Mouse (Mus musculus) small intestine, adult 2 months (tissue): ENCODE data around the gene Pqbp1. TPM values are rescaled to one million over a fixed set of nuclear protein-coding genes. Genes with fewer than 3 reads are reported as not detected.

Source experiments
- H3K27ac ChIP-seq: fragments of 200-500 bp; 2 replicates; pipeline ENCODE4 v1.5.1; 2012; ENCODE audit warnings: low read depth, low read length, control low read depth, inconsistent platforms; ENCODE audit not compliant: insufficient read depth
- H3K27me3 ChIP-seq: fragments of 200-500 bp; 2 replicates; pipeline ENCODE4 v1.6.1; 2012; ENCODE audit warnings: mild to moderate bottlenecking, moderate library complexity, low read length, inconsistent platforms; ENCODE audit not compliant: control insufficient read depth, insufficient read depth
- H3K36me3 ChIP-seq: fragments of 200-500 bp; 2 replicates; pipeline ENCODE4 v1.6.1; 2012; ENCODE audit warnings: mild to moderate bottlenecking, low read length, control low read depth, inconsistent platforms; ENCODE audit not compliant: control insufficient read depth, insufficient read depth
- H3K4me1 ChIP-seq: fragments of 200-500 bp; 2 replicates; pipeline ENCODE4 v1.6.1; 2012; ENCODE audit warnings: low read length, inconsistent platforms, mixed read lengths; ENCODE audit not compliant: control insufficient read depth, insufficient read depth, insufficient read length
- H3K4me3 ChIP-seq: fragments of 200-500 bp; 2 replicates; pipeline ENCODE4 v1.5.1; 2012; ENCODE audit warnings: low read depth, mild to moderate bottlenecking, control low read depth, inconsistent platforms, low read length, moderate library complexity
- CTCF ChIP-seq: fragments of 200-500 bp; IDR thresholded peaks from 2 replicates; pipeline ENCODE4 v1.5.1; 2012; ENCODE audit warnings: low read depth, mild to moderate bottlenecking, control low read depth, inconsistent platforms, low read length, moderate library complexity, mixed read lengths; ENCODE audit not compliant: insufficient replicate concordance, insufficient read length; ENCODE audit errors: extremely low read depth
- POLR2A ChIP-seq: fragments of 200-500 bp; IDR thresholded peaks from 2 replicates; pipeline ENCODE4 v1.6.1; 2012; ENCODE audit warnings: low read depth, mild to moderate bottlenecking, control low read depth, inconsistent platforms, low read length, moderate library complexity
- WGBS: fragments of 180-500 bp; shearing (Covaris S2); methylation state at CpG from one replicate; pipeline ENCODE4 v1.1.7; 2018; 5-methylcytosine and 5-hydroxymethylcytosine counted together
- polyA plus RNA-seq: library from polyadenylated mRNA; depleted of rRNA; stranded (reverse); fragments of >200 nt; gene quantifications from 2 replicates; pipeline ENCODE4 v1.2.3, GENCODE M21; 2012; rRNA removed

Gene Pqbp1
- polyA plus RNA-seq, result 15.0 and 31.7 TPM in 2 replicates

GRCm38 (mm10) chrX:7898880-7899874 is at the start of gene Pqbp1, which contains the start of gene Timm17b:
Gene Pqbp1 (minus strand): TSS chrX:7899269.
Gene Timm17b (plus strand): TSS chrX:7899357.
- H3K36me3 ChIP-seq, result peaks cover 10% of the 10 kb centered on the region
- no peaks in the 10 kb centered on the region for H3K4me1 ChIP-seq
- WGBS, result 16% methylated on average over 62 of the region's 62 CpGs
- peak; percentile 14; the same call in 1 of the 2 replicates for TF ChIP-seq POLR2A
- TF ChIP-seq CTCF, result no peak
- peak within 1 kb of the TSS; percentile 99 for H3K4me3 ChIP-seq
- H3K27ac ChIP-seq, result peak within 1 kb of the TSS; percentile 99
- no peaks in the 10 kb centered on the region for H3K27me3 ChIP-seq

GRCm38 (mm10) chrX:7947900-7948492 is 48.9 kb upstream of the Pqbp1 start:
- WGBS, result 10% methylated on average over 38 of the region's 38 CpGs
- Histone ChIP-seq H3K4me1 (no peaks in the 10 kb centered on the region; the same call in 1 of the 2 replicates), H3K4me3 (peak overlapping the region; percentile 80), H3K27me3 (no peaks in the 10 kb centered on the region), H3K36me3 (no peaks in the 10 kb centered on the region), H3K27ac (no peak overlapping the region)
- no peak for TF ChIP-seq POLR2A

GRCm38 (mm10) chrX:7947108-7947899 is 48.2 kb upstream of the Pqbp1 start, which contains the start of gene Hdac6:
Gene Hdac6 (minus strand): TSS chrX:7947889.
- H3K27me3 ChIP-seq, result no peaks in the 10 kb centered on the region
- H3K27ac ChIP-seq, result no peak within 1 kb of the TSS
- 15% methylated on average over 36 of the region's 37 CpGs for WGBS
- peak within 1 kb of the TSS; percentile 80 for H3K4me3 ChIP-seq
- no peaks in the 10 kb centered on the region for H3K36me3 ChIP-seq
- no peak for TF ChIP-seq POLR2A
- no peak for TF ChIP-seq CTCF
- no peaks in the 10 kb centered on the region; the same call in 1 of the 2 replicates for H3K4me1 ChIP-seq

GRCm38 (mm10) chrX:7945618-7946017 is 46.5 kb upstream of the Pqbp1 start:
- WGBS, result 80% methylated on average over 8 of the region's 8 CpGs
- no peaks in the 10 kb centered on the region; the same call in 1 of the 2 replicates for H3K4me1 ChIP-seq
- no peaks in the 10 kb centered on the region for H3K27me3 ChIP-seq
- no peak overlapping the region for H3K27ac ChIP-seq
- no peak overlapping the region for H3K4me3 ChIP-seq
- no peak for TF ChIP-seq CTCF
- TF ChIP-seq POLR2A, result no peak
- H3K36me3 ChIP-seq, result no peaks in the 10 kb centered on the region

GRCm38 (mm10) chrX:7937667-7938066 is 38.6 kb upstream of the Pqbp1 start:
- no peak overlapping the region for H3K4me3 ChIP-seq
- no peaks in the 10 kb centered on the region for H3K36me3 ChIP-seq
- TF ChIP-seq POLR2A (no peak), CTCF (no peak)
- no peaks in the 10 kb centered on the region for H3K27me3 ChIP-seq
- H3K4me1 ChIP-seq, result no peaks in the 10 kb centered on the region
- no peak overlapping the region for H3K27ac ChIP-seq
- 90% methylated on average over 6 of the region's 6 CpGs for WGBS

- WGBS, result 76% methylated on average over 11 of the region's 11 CpGs
- H3K27me3 ChIP-seq, result no peaks in the 10 kb centered on the region
- no peak overlapping the region for H3K27ac ChIP-seq
- TF ChIP-seq CTCF (no peak), POLR2A (no peak)
- H3K4me1 ChIP-seq, result no peaks in the 10 kb centered on the region
- no peak overlapping the region for H3K4me3 ChIP-seq
- no peaks in the 10 kb centered on the region for H3K36me3 ChIP-seq
Observed at GRCm38 (mm10) chrX:7936874-7937273, 37.8 kb upstream of the Pqbp1 start.
